Mouse (Mus musculus) limb, embryonic 12.5 days (tissue): ENCODE measurements at regions not wholly inside any gene's neighbourhood (a gene's known extent, or its start where the extent isn't known, plus 50 kb on each side); places are given as distances from the start of the nearest gene placed in this dataset.
"Not testable (repeated sequence)": the region's sequence is repeated elsewhere in the genome, so short reads cannot be mapped to it uniquely, and the experiment has no call there.

Experiments
- ATAC-seq: fragments of 200-750 bp; cut with Nextera tagmentation; 2 replicates; pipeline ENCODE4 v1.8.0; 2017; ENCODE audit warnings: low read depth, moderate TSS enrichment; ENCODE audit not compliant: insufficient number of reproducible peaks, insufficient read depth, low FRiP score, low TSS enrichment
- H3K27ac ChIP-seq: fragments of 300-500 bp; sonication (generic); 2 replicates; pipeline ENCODE4 v1.5.1; 2016; ENCODE audit warnings: mild to moderate bottlenecking, moderate library complexity
- H3K27me3 ChIP-seq: fragments of 300-500 bp; sonication (generic); 2 replicates; pipeline ENCODE4 v1.6.1; 2016; ENCODE audit warnings: mild to moderate bottlenecking, moderate library complexity
- H3K36me3 ChIP-seq: fragments of 300-500 bp; sonication (generic); 2 replicates; pipeline ENCODE4 v1.6.1; 2016; ENCODE audit warnings: mild to moderate bottlenecking, moderate library complexity
- H3K4me1 ChIP-seq: fragments of 300-500 bp; sonication (generic); replicated peaks from 2 replicates; pipeline ENCODE4 v1.6.1; 2016
- H3K4me2 ChIP-seq: fragments of 300-500 bp; sonication (generic); 2 replicates; pipeline ENCODE4 v1.6.1; 2016; ENCODE audit warnings: mild to moderate bottlenecking, moderate library complexity
- H3K4me3 ChIP-seq: fragments of 300-500 bp; sonication (generic); replicated peaks from 2 replicates; pipeline ENCODE4 v1.5.1; 2016; ENCODE audit warnings: mild to moderate bottlenecking
- H3K9ac ChIP-seq: fragments of 300-500 bp; sonication (generic); replicated peaks from 2 replicates; pipeline ENCODE4 v1.6.1; 2016; ENCODE audit warnings: mild to moderate bottlenecking, moderate library complexity
- H3K9me3 ChIP-seq: fragments of 300-500 bp; sonication (generic); 2 replicates; pipeline ENCODE4 v1.6.1; 2016; ENCODE audit warnings: mild to moderate bottlenecking, moderate library complexity
- WGBS: fragments of 180-500 bp; shearing (Covaris S2); methylation state at CpG from one replicate; pipeline ENCODE4 v1.1.7; 2016; 5-methylcytosine and 5-hydroxymethylcytosine counted together

DNA sequence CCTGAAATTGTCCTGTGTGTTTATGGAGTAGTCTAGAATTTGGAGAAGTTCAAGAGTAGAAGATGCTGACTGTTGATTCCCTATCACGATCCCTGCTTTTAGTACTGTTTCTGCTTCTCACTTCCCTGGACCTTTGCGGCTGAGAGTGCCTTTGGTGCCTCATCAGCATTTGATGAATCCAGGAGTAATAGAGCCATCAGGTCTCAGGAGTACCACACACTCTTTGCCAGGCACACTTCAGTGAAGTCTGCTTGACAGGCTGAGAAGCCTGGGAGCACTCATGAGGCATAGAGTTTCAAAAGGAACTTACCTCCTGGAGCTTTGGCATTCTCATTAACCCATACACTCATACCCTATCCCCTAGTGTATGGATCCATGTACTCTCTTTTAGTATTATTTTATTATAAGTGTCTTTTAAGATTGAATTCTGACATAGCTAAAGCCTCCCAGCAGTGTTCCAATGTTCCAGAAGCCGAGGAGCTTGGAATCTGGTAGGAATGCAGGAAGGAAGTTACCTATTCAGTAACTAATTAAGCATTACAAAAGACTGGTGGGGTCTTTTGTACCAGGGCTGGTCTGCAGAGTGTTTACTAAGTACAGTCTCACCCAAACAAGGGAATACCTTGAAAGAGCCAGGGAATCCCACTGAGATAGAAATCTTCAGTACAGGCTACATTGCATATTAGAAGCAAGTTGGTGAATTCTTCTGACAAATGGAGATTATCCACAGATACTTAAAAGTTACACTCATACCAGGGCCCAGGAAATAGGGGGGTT lies 139.7 kb downstream of the Tex13c3 start:
- H3K9ac ChIP-seq, H3K27me3 ChIP-seq, ATAC-seq, H3K4me1 ChIP-seq, H3K4me3 ChIP-seq, H3K36me3 ChIP-seq, H3K4me2 ChIP-seq, H3K27ac ChIP-seq, H3K9me3 ChIP-seq: not testable (repeated sequence)
- 78% methylated on average over 3 of the region's 3 CpGs for WGBS

- Histone ChIP-seq H3K4me3 (no peak overlapping the region), H3K9me3 (no peaks in the 10 kb centered on the region), H3K27me3 (no peaks in the 10 kb centered on the region), H3K4me1 (no peaks in the 10 kb centered on the region), H3K27ac (no peak overlapping the region), H3K9ac (no peak overlapping the region), H3K4me2 (no peak overlapping the region), H3K36me3 (no peaks in the 10 kb centered on the region)
- WGBS, result 58% methylated on average over 2 of the region's 2 CpGs
- ATAC-seq, result no peak
Observed at GRCm38 (mm10) chrX:19313286-19313685, 167.8 kb downstream of the Tex13c3 start.

DNA sequence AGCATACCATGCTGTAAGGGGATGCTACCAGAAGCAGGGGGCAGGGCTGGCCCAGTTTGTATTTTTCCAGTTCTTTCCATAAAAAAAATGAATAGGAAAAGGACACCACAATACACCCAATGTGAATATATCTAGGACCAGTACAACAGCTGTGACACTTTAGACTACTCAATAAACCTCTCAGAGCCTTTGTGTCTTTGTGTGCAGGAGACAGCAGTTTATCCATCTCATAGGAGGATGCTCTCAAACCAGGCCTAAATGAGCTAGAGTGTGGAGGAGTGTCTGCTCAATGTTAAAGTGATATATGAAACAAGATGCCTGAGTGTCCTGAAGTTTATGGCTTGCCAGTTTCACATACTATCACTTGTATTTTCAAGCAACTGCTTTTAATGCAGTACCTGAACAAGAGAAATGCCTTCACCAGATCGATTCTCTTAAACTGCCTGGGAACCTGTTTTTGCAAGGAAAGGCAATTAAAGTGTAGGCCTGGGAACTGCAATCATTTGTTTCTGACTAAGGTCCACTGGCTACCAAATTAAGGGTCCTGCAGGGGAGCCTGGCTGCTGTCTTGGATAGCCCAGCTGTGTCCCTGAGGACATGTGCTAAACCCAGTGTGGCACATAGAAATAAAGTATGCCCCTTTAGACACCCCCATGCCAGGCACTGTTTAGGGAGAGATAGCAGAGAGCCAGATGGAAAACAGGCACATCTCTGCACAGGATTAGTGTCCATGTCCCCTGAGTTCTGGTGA lies 169.1 kb downstream of the Tex13c3 start:
- 42% methylated on average over 1 of the region's 1 CpGs for WGBS
- Histone ChIP-seq H3K4me1 (no peaks in the 10 kb centered on the region), H3K27ac (no peak overlapping the region), H3K36me3 (no peaks in the 10 kb centered on the region), H3K9ac (no peak overlapping the region), H3K27me3 (no peaks in the 10 kb centered on the region), H3K9me3 (no peaks in the 10 kb centered on the region), H3K4me2 (no peak overlapping the region), H3K4me3 (no peak overlapping the region)
- ATAC-seq, result no peak

GRCm38 (mm10) chrX:19311377-19311776 lies 169.7 kb downstream of the Tex13c3 start:
- no peak overlapping the region for H3K27ac ChIP-seq
- 22% methylated on average over 1 of the region's 1 CpGs for WGBS

GRCm38 (mm10) chrX:19288171-19288570 lies 192.9 kb downstream of the Tex13c3 start:
- Histone ChIP-seq H3K27ac (no peak overlapping the region), H3K9ac (no peak overlapping the region), H3K36me3 (no peaks in the 10 kb centered on the region), H3K27me3 (no peaks in the 10 kb centered on the region), H3K4me1 (no peaks in the 10 kb centered on the region), H3K4me3 (no peak overlapping the region), H3K4me2 (no peak overlapping the region), H3K9me3 (no peaks in the 10 kb centered on the region)
- WGBS, result 76% methylated on average over 2 of the region's 2 CpGs
- ATAC-seq, result no peak

More at GRCm38 (mm10) chrX:19311377-19311776, 169.7 kb downstream of the Tex13c3 start:
- no peak overlapping the region for H3K9ac ChIP-seq
- ATAC-seq, result no peak
- H3K4me2 ChIP-seq, result no peak overlapping the region
- no peak overlapping the region for H3K4me3 ChIP-seq
- no peaks in the 10 kb centered on the region for H3K27me3 ChIP-seq
- no peaks in the 10 kb centered on the region for H3K4me1 ChIP-seq
- no peaks in the 10 kb centered on the region for H3K36me3 ChIP-seq
- H3K9me3 ChIP-seq, result no peaks in the 10 kb centered on the region

DNA sequence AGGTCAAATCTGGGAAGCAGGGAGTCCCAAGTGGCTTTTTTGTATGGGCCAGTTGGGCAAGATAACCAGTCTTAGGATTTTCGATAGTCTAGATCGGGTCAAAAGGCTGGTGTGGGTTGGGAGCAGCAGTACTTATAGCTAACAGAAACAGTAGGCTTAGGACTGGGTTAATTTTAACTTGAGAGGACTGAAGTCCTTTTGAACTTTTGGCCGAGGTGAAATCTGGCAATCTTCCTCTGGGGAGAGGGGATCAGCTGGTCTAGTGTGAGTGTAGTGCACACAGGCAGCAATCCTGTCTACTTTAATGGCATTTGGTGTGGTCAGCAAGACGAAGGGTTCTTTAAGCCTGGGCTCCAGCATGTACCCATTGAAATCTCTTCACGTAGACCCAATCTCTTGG lies 194.7 kb downstream of the Tex13c3 start:
- WGBS, result 80% methylated on average over 5 of the region's 5 CpGs
- no peak overlapping the region for H3K27ac ChIP-seq
- no peaks in the 10 kb centered on the region for H3K36me3 ChIP-seq
- no peak overlapping the region for H3K9ac ChIP-seq
- ATAC-seq, result no peak
- H3K4me2 ChIP-seq, result no peak overlapping the region
- H3K4me3 ChIP-seq, result no peak overlapping the region
- H3K9me3 ChIP-seq, result no peaks in the 10 kb centered on the region
- H3K27me3 ChIP-seq, result no peaks in the 10 kb centered on the region
- no peaks in the 10 kb centered on the region for H3K4me1 ChIP-seq

DNA sequence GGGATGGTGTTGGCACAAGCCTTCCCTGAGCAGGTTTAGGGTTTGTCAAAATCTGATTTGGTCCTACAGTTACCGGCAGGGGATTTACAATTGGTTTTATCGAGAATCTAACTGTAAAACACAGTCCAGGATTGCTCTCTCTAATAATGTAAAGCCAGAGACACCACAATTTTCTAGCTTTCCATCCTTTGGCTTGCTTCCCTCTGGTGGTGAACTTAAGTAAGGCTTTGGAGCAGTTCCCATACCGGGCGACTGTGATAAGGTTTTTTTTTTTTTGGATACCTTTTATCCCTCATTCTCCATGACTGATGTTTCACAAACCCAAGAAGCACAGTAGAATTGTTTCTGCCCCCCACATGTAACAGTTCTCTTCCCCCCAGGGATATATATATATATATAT lies 195.3 kb downstream of the Tex13c3 start:
- H3K4me3 ChIP-seq, result no peak overlapping the region
- H3K4me1 ChIP-seq, result no peaks in the 10 kb centered on the region
- no peak overlapping the region for H3K9ac ChIP-seq
- H3K27me3 ChIP-seq, result no peaks in the 10 kb centered on the region
- ATAC-seq, result no peak
- H3K27ac ChIP-seq, result no peak overlapping the region
- WGBS, result 69% methylated on average over 4 of the region's 4 CpGs
- H3K4me2 ChIP-seq, result no peak overlapping the region
- no peaks in the 10 kb centered on the region for H3K36me3 ChIP-seq
- no peaks in the 10 kb centered on the region for H3K9me3 ChIP-seq

DNA sequence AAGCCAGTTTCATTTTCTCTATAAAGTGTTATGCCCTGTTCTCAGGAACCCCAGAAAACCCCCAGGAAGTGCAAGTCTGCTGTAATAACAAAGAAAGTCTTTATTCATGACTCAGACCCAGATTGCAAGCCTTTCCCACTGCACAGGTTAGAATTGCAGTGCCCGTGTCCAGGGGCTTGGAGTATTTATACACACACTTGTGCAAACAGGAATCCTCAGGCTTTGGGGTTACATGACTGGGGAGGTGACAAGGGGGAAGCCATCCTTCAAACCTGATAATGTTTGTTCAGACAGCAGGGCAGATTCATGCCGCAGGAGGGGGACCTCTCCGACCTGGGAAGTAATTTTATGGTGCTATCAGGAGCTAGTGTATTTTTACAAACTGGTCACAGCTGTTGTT lies 198.0 kb downstream of the Tex13c3 start:
- Histone ChIP-seq H3K4me3 (no peak overlapping the region), H3K27me3 (no peaks in the 10 kb centered on the region), H3K9ac (no peak overlapping the region), H3K4me2 (no peak overlapping the region), H3K4me1 (no peaks in the 10 kb centered on the region), H3K36me3 (no peaks in the 10 kb centered on the region), H3K27ac (no peak overlapping the region), H3K9me3 (no peaks in the 10 kb centered on the region)
- ATAC-seq, result no peak
- 47% methylated on average over 3 of the region's 3 CpGs for WGBS

- Histone ChIP-seq H3K9ac (no peak overlapping the region), H3K9me3 (no peaks in the 10 kb centered on the region), H3K4me2 (no peak overlapping the region), H3K4me1 (no peaks in the 10 kb centered on the region), H3K36me3 (no peaks in the 10 kb centered on the region), H3K27me3 (no peaks in the 10 kb centered on the region), H3K27ac (no peak overlapping the region), H3K4me3 (no peak overlapping the region)
- ATAC-seq, result no peak
Observed at GRCm38 (mm10) chrX:19264237-19264636, 216.9 kb downstream of the Tex13c3 start.

DNA sequence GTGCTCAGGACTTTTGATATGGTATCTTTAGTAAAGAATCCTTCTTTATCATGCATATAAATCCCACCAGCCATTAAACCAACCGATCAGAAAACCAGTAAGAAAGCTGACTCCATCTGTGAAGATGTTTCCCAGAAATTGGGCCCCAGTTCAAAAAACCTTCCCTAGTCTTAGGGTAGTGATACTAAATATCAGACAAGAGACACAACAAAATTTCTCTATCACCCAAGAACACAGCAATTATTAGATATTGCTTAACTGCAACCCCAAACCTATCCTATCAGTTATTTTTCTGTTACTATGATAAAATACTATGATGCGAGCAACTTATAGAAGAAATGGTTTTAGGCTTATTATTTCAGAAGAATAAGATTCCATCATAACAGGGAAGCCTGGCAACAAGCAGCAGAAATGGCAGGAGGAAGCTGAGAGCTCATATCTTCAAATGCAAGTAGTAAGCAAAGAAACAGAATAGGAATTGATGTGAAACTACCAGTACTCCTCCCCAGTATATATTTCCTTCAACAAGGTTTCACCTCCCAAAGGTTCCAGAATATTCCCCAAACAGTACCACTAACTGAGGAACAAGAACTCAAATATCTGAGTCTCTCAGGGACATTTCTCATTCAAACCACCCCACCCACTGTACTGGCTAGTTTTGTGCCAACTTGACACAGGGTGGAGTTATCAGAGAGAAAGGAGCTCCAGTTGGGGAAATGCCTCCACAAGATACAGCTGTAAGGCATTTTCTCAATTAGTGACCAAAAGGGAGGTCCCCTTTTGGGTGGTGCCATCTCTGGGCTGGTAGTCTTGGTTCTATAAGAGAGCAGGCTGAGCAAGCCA lies 234.1 kb downstream of the Tex13c3 start:
- no peak overlapping the region for H3K4me2 ChIP-seq
- no peak overlapping the region for H3K4me3 ChIP-seq
- WGBS, result 69% methylated on average over 2 of the region's 2 CpGs
- no peaks in the 10 kb centered on the region for H3K9me3 ChIP-seq
- no peaks in the 10 kb centered on the region for H3K36me3 ChIP-seq
- no peak overlapping the region for H3K9ac ChIP-seq
- no peaks in the 10 kb centered on the region for H3K27me3 ChIP-seq
- H3K4me1 ChIP-seq, result no peaks in the 10 kb centered on the region
- no peak for ATAC-seq
- H3K27ac ChIP-seq, result no peak overlapping the region

- no peaks in the 10 kb centered on the region for H3K9me3 ChIP-seq
Observed at GRCm38 (mm10) chrX:19237738-19238261, 243.3 kb downstream of the Tex13c3 start.

More at GRCm38 (mm10) chrX:19237738-19238261, 243.3 kb downstream of the Tex13c3 start:
- H3K27ac ChIP-seq, result no peak overlapping the region
- peak; percentile 80 for ATAC-seq
- H3K4me1 ChIP-seq, result no peaks in the 10 kb centered on the region
- H3K9ac ChIP-seq, result peak overlapping the region; percentile 44; the same call in 1 of the 2 replicates
- peaks cover 9% of the 10 kb centered on the region for H3K27me3 ChIP-seq
- H3K4me3 ChIP-seq, result peak overlapping the region; percentile 41
- H3K4me2 ChIP-seq, result peak overlapping the region; percentile 67
- WGBS, result 8% methylated on average over 26 of the region's 26 CpGs
- H3K36me3 ChIP-seq, result no peaks in the 10 kb centered on the region
